Mouse (Mus musculus) liver, embryonic 15.5 days (tissue): Measurements from ENCODE around the gene Hemk1. TPM values are rescaled to one million over a fixed set of nuclear protein-coding genes. Genes with fewer than 3 reads are reported as not detected.

Experiments
- ATAC-seq: fragments of 200-750 bp; cut with Nextera tagmentation; 2 replicates; pipeline ENCODE4 v1.8.0; 2017; ENCODE audit warnings: moderate number of reproducible peaks, mild to moderate bottlenecking, moderate library complexity; ENCODE audit not compliant: insufficient read depth
- H3K27ac ChIP-seq: fragments of 300-500 bp; sonication (generic); replicated peaks from 2 replicates; pipeline ENCODE4 v1.5.1; 2015; ENCODE audit warnings: mild to moderate bottlenecking, inconsistent platforms
- H3K27me3 ChIP-seq: fragments of 300-500 bp; sonication (generic); 2 replicates; pipeline ENCODE4 v1.6.1; 2015; ENCODE audit warnings: mild to moderate bottlenecking, inconsistent platforms
- H3K36me3 ChIP-seq: fragments of 300-500 bp; sonication (generic); replicated peaks from 2 replicates; pipeline ENCODE4 v1.6.1; 2015; ENCODE audit warnings: moderate library complexity, mild to moderate bottlenecking, inconsistent platforms
- H3K4me1 ChIP-seq: fragments of 300-500 bp; sonication (generic); replicated peaks from 2 replicates; pipeline ENCODE4 v1.6.1; 2015; ENCODE audit warnings: inconsistent platforms
- H3K4me2 ChIP-seq: fragments of 300-500 bp; sonication (generic); 2 replicates; pipeline ENCODE4 v1.6.1; 2015; ENCODE audit warnings: moderate library complexity, mild to moderate bottlenecking, inconsistent platforms
- H3K4me3 ChIP-seq: fragments of 300-500 bp; sonication (generic); replicated peaks from 2 replicates; pipeline ENCODE4 v1.5.1; 2015; ENCODE audit warnings: mild to moderate bottlenecking, inconsistent platforms
- H3K9ac ChIP-seq: fragments of 300-500 bp; sonication (generic); 2 replicates; pipeline ENCODE4 v1.6.1; 2015; ENCODE audit warnings: moderate library complexity, mild to moderate bottlenecking, inconsistent platforms
- H3K9me3 ChIP-seq: fragments of 300-500 bp; sonication (generic); replicated peaks from 2 replicates; pipeline ENCODE4 v1.6.1; 2016; ENCODE audit warnings: inconsistent platforms
- WGBS: fragments of 180-500 bp; shearing (Covaris S2); methylation state at CpG from one replicate; pipeline ENCODE4 v1.1.7; 2015; ENCODE audit warnings: mixed read lengths; ENCODE audit not compliant: insufficient replicate concordance; 5-methylcytosine and 5-hydroxymethylcytosine counted together
- polyA plus RNA-seq: library from polyadenylated mRNA; unstranded; fragments of >200 nt; fragmentation: Nextera tagmentation; extraction: Ambion mirVana; gene quantifications from 2 replicates; pipeline ENCODE4 v1.2.1, GENCODE M21; 2015

Gene Hemk1
- polyA plus RNA-seq, 1 experiment from 2014 or later = 3.7 TPM

- 71% methylated on average over 11 of the region's 11 CpGs for WGBS
- peaks cover 30% of the 10 kb centered on the region for H3K4me1 ChIP-seq
- H3K4me2 ChIP-seq = no peak overlapping the region
- peaks cover 37% of the 10 kb centered on the region for H3K27me3 ChIP-seq
- no peak overlapping the region for H3K27ac ChIP-seq
- no peaks in the 10 kb centered on the region for H3K36me3 ChIP-seq
- no peak overlapping the region for H3K4me3 ChIP-seq
- H3K9me3 ChIP-seq = no peaks in the 10 kb centered on the region
- H3K9ac ChIP-seq = no peak overlapping the region
- no peak for ATAC-seq
Measured at GRCm38 (mm10) chr9:107342201-107342709, 4.1 kb upstream of the Hemk1 start.

GRCm38 (mm10) chr9:107340911-107341645 is 2.9 kb upstream of the Hemk1 start:
- Histone ChIP-seq H3K4me3 (peak overlapping the region; percentile 59), H3K9me3 (no peaks in the 10 kb centered on the region), H3K27me3 (peaks cover 37% of the 10 kb centered on the region), H3K4me2 (peak overlapping the region; percentile 83), H3K27ac (no peak overlapping the region), H3K36me3 (no peaks in the 10 kb centered on the region), H3K4me1 (peaks cover 30% of the 10 kb centered on the region), H3K9ac (peak overlapping the region; percentile 54)
- 42% methylated on average over 12 of the region's 12 CpGs for WGBS
- no peak for ATAC-seq

GRCm38 (mm10) chr9:107340267-107340859 is 2.2 kb upstream of the Hemk1 start, which contains the start of gene 6430571L13Rik:
TSS of gene 6430571L13Rik (plus strand) at chr9:107340602.
- under 1% methylated on average over 34 of the region's 34 CpGs for WGBS
- peak within 1 kb of the TSS; percentile 83 for H3K4me2 ChIP-seq
- peak; percentile 78 for ATAC-seq

GRCm38 (mm10) chr9:107336386-107336785 is 1.8 kb downstream of the Hemk1 start:
- ATAC-seq = no peak
- no peak overlapping the region for H3K9ac ChIP-seq
- no peaks in the 10 kb centered on the region for H3K36me3 ChIP-seq
- 71% methylated on average over 6 of the region's 6 CpGs for WGBS
- H3K27ac ChIP-seq = no peak overlapping the region
- H3K27me3 ChIP-seq = peaks cover 14% of the 10 kb centered on the region
- peaks cover 35% of the 10 kb centered on the region for H3K4me1 ChIP-seq
- H3K4me3 ChIP-seq = no peak overlapping the region
- H3K4me2 ChIP-seq = no peak overlapping the region
- no peaks in the 10 kb centered on the region for H3K9me3 ChIP-seq

More at GRCm38 (mm10) chr9:107340267-107340859, 2.2 kb upstream of the Hemk1 start, which contains the start of gene 6430571L13Rik:
- peak within 1 kb of the TSS; percentile 59 for H3K4me3 ChIP-seq
- no peak within 1 kb of the TSS for H3K27ac ChIP-seq
- H3K9me3 ChIP-seq = no peaks in the 10 kb centered on the region
- peaks cover 35% of the 10 kb centered on the region for H3K4me1 ChIP-seq
- H3K27me3 ChIP-seq = peaks cover 37% of the 10 kb centered on the region
- peak within 1 kb of the TSS; percentile 54 for H3K9ac ChIP-seq
- H3K36me3 ChIP-seq = no peaks in the 10 kb centered on the region

- Histone ChIP-seq H3K27ac (no peak overlapping the region), H3K4me2 (no peak overlapping the region), H3K9me3 (no peaks in the 10 kb centered on the region), H3K36me3 (no peaks in the 10 kb centered on the region), H3K4me1 (peaks cover 33% of the 10 kb centered on the region), H3K4me3 (no peak overlapping the region), H3K27me3 (peaks cover 9% of the 10 kb centered on the region), H3K9ac (no peak overlapping the region)
- no peak for ATAC-seq
- 5% methylated on average over 5 of the region's 5 CpGs for WGBS
Measured at GRCm38 (mm10) chr9:107335909-107336308, 2.2 kb downstream of the Hemk1 start.

- Histone ChIP-seq H3K4me2 (no peak overlapping the region), H3K27ac (no peak overlapping the region), H3K27me3 (peaks cover under 1% of the 10 kb centered on the region; the same call in 1 of the 2 replicates), H3K36me3 (no peaks in the 10 kb centered on the region), H3K9ac (no peak overlapping the region), H3K4me1 (peaks cover 25% of the 10 kb centered on the region), H3K9me3 (no peaks in the 10 kb centered on the region), H3K4me3 (no peak overlapping the region)
- WGBS = 65% methylated on average over 5 of the region's 5 CpGs
- ATAC-seq = no peak
Measured at GRCm38 (mm10) chr9:107335046-107335445, 3.1 kb downstream of the Hemk1 start.

GRCm38 (mm10) chr9:107334356-107334755 is 3.8 kb downstream of the Hemk1 start:
- WGBS = 67% methylated on average over 6 of the region's 6 CpGs
- H3K36me3 ChIP-seq = no peaks in the 10 kb centered on the region
- H3K27ac ChIP-seq = no peak overlapping the region
- H3K4me3 ChIP-seq = no peak overlapping the region
- no peak for ATAC-seq
- no peak overlapping the region for H3K9ac ChIP-seq
- peaks cover 22% of the 10 kb centered on the region for H3K4me1 ChIP-seq
- H3K4me2 ChIP-seq = no peak overlapping the region
- no peaks in the 10 kb centered on the region for H3K27me3 ChIP-seq
- H3K9me3 ChIP-seq = no peaks in the 10 kb centered on the region

GRCm38 (mm10) chr9:107333686-107334085 is 4.5 kb downstream of the Hemk1 start:
- Histone ChIP-seq H3K9me3 (no peaks in the 10 kb centered on the region), H3K27me3 (no peaks in the 10 kb centered on the region), H3K36me3 (no peaks in the 10 kb centered on the region), H3K9ac (no peak overlapping the region), H3K4me2 (no peak overlapping the region), H3K4me1 (peaks cover 18% of the 10 kb centered on the region), H3K27ac (no peak overlapping the region), H3K4me3 (no peak overlapping the region)
- 33% methylated on average over 2 of the region's 2 CpGs for WGBS
- ATAC-seq = no peak

- Histone ChIP-seq H3K36me3 (no peaks in the 10 kb centered on the region), H3K4me1 (peaks cover 4% of the 10 kb centered on the region; the same call in 1 of the 2 replicates), H3K27ac (no peak overlapping the region), H3K9ac (no peak overlapping the region), H3K4me3 (no peak overlapping the region), H3K27me3 (no peaks in the 10 kb centered on the region), H3K4me2 (no peak overlapping the region), H3K9me3 (no peaks in the 10 kb centered on the region)
- 59% methylated on average over 6 of the region's 6 CpGs for WGBS
- no peak for ATAC-seq
Measured at GRCm38 (mm10) chr9:107330791-107331190, 7.4 kb downstream of the Hemk1 start.

GRCm38 (mm10) chr9:107327879-107328620 is 10.1 kb downstream of the Hemk1 start:
- no peak overlapping the region for H3K9ac ChIP-seq
- H3K4me3 ChIP-seq = no peak overlapping the region
- no peaks in the 10 kb centered on the region for H3K27me3 ChIP-seq
- H3K4me2 ChIP-seq = no peak overlapping the region
- H3K36me3 ChIP-seq = no peaks in the 10 kb centered on the region
- no peaks in the 10 kb centered on the region for H3K9me3 ChIP-seq
- 72% methylated on average over 16 of the region's 16 CpGs for WGBS
- no peaks in the 10 kb centered on the region for H3K4me1 ChIP-seq
- ATAC-seq = no peak
- no peak overlapping the region for H3K27ac ChIP-seq

- H3K27ac ChIP-seq = no peak overlapping the region
- H3K27me3 ChIP-seq = no peaks in the 10 kb centered on the region
- H3K9me3 ChIP-seq = no peaks in the 10 kb centered on the region
- H3K4me1 ChIP-seq = no peaks in the 10 kb centered on the region
- H3K36me3 ChIP-seq = no peaks in the 10 kb centered on the region
- no peak for ATAC-seq
- WGBS = 65% methylated on average over 7 of the region's 7 CpGs
- no peak overlapping the region for H3K4me3 ChIP-seq
- no peak overlapping the region for H3K9ac ChIP-seq
- H3K4me2 ChIP-seq = no peak overlapping the region
Measured at GRCm38 (mm10) chr9:107325904-107326303, 12.2 kb downstream of the Hemk1 start.
